Mouse (Mus musculus): Measurements from ENCODE around the gene Ube2e3. TPM values are rescaled to one million over a fixed set of nuclear protein-coding genes. Genes with fewer than 3 reads are reported as not detected.

Ube2e3 gene
- total RNA-seq (2021), result 10 to 100 TPM; 26.4 to 27.3 TPM
- long read RNA-seq, experiment 1, transcript Ube2e3-201 (6 exons, 2,249 nt), result major isoform, 46 of 50 reads
- long read RNA-seq, experiment 1, partial matches to known transcripts, result 1 of 50 reads
- long read RNA-seq, experiment 1, other reads (novel, unspliced or antisense), result 3 of 50 reads
- long read RNA-seq, experiment 2, transcript Ube2e3-201 (6 exons, 2,249 nt), result major isoform, 36 of 38 reads
- long read RNA-seq, experiment 2, partial matches to known transcripts, result 0 of 38 reads
- long read RNA-seq, experiment 2, other reads (novel, unspliced or antisense), result 2 of 38 reads

GRCm38 (mm10) chr2:78867726-78868510, at the start of gene Ube2e3:
Gene Ube2e3, plus strand, starts transcription at chr2:78868124.
- no peak for DNase-seq (ENCODE audit: low spot score)

GRCm38 (mm10) chr2:78829887-78830286, 38.0 kb upstream of the Ube2e3 start:
- DNase-seq (ENCODE audit: low spot score), result no peak

GRCm38 (mm10) chr2:78841494-78842224, 26.3 kb upstream of the Ube2e3 start:
- DNase-seq (ENCODE audit: low spot score), result no peak

- DNase-seq (ENCODE audit: low spot score), result no peak
These were observed 23.6 kb upstream of the Ube2e3 start for GRCm38 (mm10) chr2:78844365-78844764.

GRCm38 (mm10) chr2:78845274-78845673, 22.6 kb upstream of the Ube2e3 start:
- no peak for DNase-seq (ENCODE audit: low spot score)

GRCm38 (mm10) chr2:78845717-78846116, 22.2 kb upstream of the Ube2e3 start:
- no peak for DNase-seq (ENCODE audit: low spot score)

GRCm38 (mm10) chr2:78854315-78854714, 13.6 kb upstream of the Ube2e3 start:
- no peak for DNase-seq (ENCODE audit: low spot score)

- no peak for DNase-seq (ENCODE audit: low spot score)
These were observed 9.3 kb upstream of the Ube2e3 start for GRCm38 (mm10) chr2:78858628-78859027.

- no peak for DNase-seq (ENCODE audit: low spot score)
These were observed 8.4 kb upstream of the Ube2e3 start for GRCm38 (mm10) chr2:78859266-78860087.

- DNase-seq (ENCODE audit: low spot score), result no peak
These were observed 7.9 kb upstream of the Ube2e3 start for GRCm38 (mm10) chr2:78860088-78860372.

- no peak for DNase-seq (ENCODE audit: low spot score)
These were observed 3.8 kb upstream of the Ube2e3 start for GRCm38 (mm10) chr2:78864116-78864515.

GRCm38 (mm10) chr2:78864866-78865265, 3.1 kb upstream of the Ube2e3 start:
- no peak for DNase-seq (ENCODE audit: low spot score)

- peak; percentile 64 for DNase-seq (ENCODE audit: low spot score)
These were observed 559 bp downstream of the Ube2e3 start for GRCm38 (mm10) chr2:78868511-78868854.

- DNase-seq (ENCODE audit: low spot score), result peak; percentile 61
These were observed 1.2 kb downstream of the Ube2e3 start for GRCm38 (mm10) chr2:78868951-78869720.

- DNase-seq (ENCODE audit: low spot score), result peak; percentile 9
These were observed 2.0 kb downstream of the Ube2e3 start for GRCm38 (mm10) chr2:78869721-78870442.

GRCm38 (mm10) chr2:78870443-78871025, 2.6 kb downstream of the Ube2e3 start:
- no peak for DNase-seq (ENCODE audit: low spot score)

- no peak for DNase-seq (ENCODE audit: low spot score)
These were observed 4.3 kb downstream of the Ube2e3 start for GRCm38 (mm10) chr2:78871971-78872860.

- no peak for DNase-seq (ENCODE audit: low spot score)
These were observed 6.0 kb downstream of the Ube2e3 start for GRCm38 (mm10) chr2:78873946-78874345.

- no peak for DNase-seq (ENCODE audit: low spot score)
These were observed 8.1 kb downstream of the Ube2e3 start for GRCm38 (mm10) chr2:78876002-78876401.
